Mouse (Mus musculus) megakaryocyte, embryonic 14.5 days (primary cell): ENCODE measurements around the gene Gm20388.

Experiments used
- FLI1 ChIP-seq: IDR thresholded peaks from 2 replicates; pipeline ENCODE4 v1.6.1; 2012; ENCODE audit warnings: low read length, inconsistent platforms, mixed read lengths
- GATA1 ChIP-seq: IDR thresholded peaks from 3 replicates; pipeline ENCODE4 v1.6.1; 2012; ENCODE audit warnings: mixed read lengths, low read length, inconsistent platforms, borderline replicate concordance

DNA sequence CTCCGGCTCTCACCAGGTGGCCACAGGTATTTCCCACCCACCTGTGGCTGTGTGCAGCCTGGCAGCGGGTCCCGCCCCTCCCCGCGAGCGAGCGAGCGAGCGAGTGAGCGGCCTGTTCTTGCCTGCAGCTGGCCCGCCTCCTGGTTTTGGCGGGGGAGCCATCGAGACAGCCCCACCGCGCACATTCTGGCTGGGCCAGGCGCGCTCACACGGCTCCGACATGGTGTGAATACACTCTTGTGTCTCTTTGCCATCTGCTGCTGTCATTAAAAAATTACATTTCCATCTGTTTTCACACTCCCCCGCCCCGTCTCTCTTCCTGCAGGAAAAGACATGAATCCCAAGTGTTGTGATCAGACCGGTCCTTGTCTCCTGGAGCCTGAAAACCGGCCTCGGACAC, 687.9 kb downstream of the Gm20388 start:
- TF ChIP-seq GATA1 (no peak), FLI1 (no peak)
